Mouse (Mus musculus) spleen, adult 2 months (tissue): ENCODE measurements around the gene Orc1. TPM values are rescaled to one million over a fixed set of nuclear protein-coding genes. Genes with fewer than 3 reads are reported as not detected.

Experiments used
- DNase-seq, 2 experiments: peaks; one replicate each; pipeline versions ENCODE4 v3.0.0 to v3.0.0-alpha.2; 2012 to 2021; ENCODE audit warnings: low spot score in 2 of 2, low read depth in 1 of 2
- H3K27ac ChIP-seq: fragments of 200-500 bp; 2 replicates; pipeline ENCODE4 v1.5.1; 2012; ENCODE audit warnings: low read length, inconsistent platforms; ENCODE audit not compliant: insufficient read depth
- H3K27me3 ChIP-seq: fragments of 200-500 bp; 2 replicates; pipeline ENCODE4 v1.6.1; 2012; ENCODE audit warnings: mild to moderate bottlenecking, moderate library complexity, low read length, inconsistent platforms; ENCODE audit not compliant: control insufficient read depth, insufficient read depth
- H3K36me3 ChIP-seq: fragments of 200-500 bp; 2 replicates; pipeline ENCODE4 v1.6.1; 2012; ENCODE audit warnings: mild to moderate bottlenecking, low read length, inconsistent platforms; ENCODE audit not compliant: control insufficient read depth, insufficient read depth
- H3K4me1 ChIP-seq: fragments of 200-500 bp; 2 replicates; pipeline ENCODE4 v1.6.1; 2011; ENCODE audit warnings: inconsistent platforms; ENCODE audit not compliant: control insufficient read depth, insufficient read depth, insufficient read length
- H3K4me3 ChIP-seq: fragments of 200-500 bp; 2 replicates; pipeline ENCODE4 v1.5.1; 2011; ENCODE audit warnings: mild to moderate bottlenecking, inconsistent platforms; ENCODE audit not compliant: insufficient read depth, insufficient read length; ENCODE audit errors: extremely low read depth
- CTCF ChIP-seq: fragments of 200-500 bp; IDR thresholded peaks from 2 replicates; pipeline ENCODE4 v1.5.1; 2011; ENCODE audit warnings: mild to moderate bottlenecking, inconsistent platforms; ENCODE audit not compliant: insufficient read depth, insufficient read length, insufficient replicate concordance; ENCODE audit errors: extremely low read depth
- POLR2A ChIP-seq: fragments of 200-500 bp; IDR thresholded peaks from 2 replicates; pipeline ENCODE4 v1.6.1; 2011; ENCODE audit warnings: low read depth, low read length, inconsistent platforms
- WGBS: fragments of 180-500 bp; shearing (Covaris S2); methylation state at CpG from one replicate; pipeline ENCODE4 v1.1.7; 2018; 5-methylcytosine and 5-hydroxymethylcytosine counted together
- polyA plus RNA-seq: library from polyadenylated mRNA; depleted of rRNA; stranded (reverse); fragments of >200 nt; gene quantifications from 2 replicates; pipeline ENCODE4 v1.2.3, GENCODE M21; 2012

Orc1 gene
- polyA plus RNA-seq, 1 experiment = 1.2 TPM

- Histone ChIP-seq H3K27ac (no peak overlapping the region), H3K4me3 (no peak overlapping the region), H3K27me3 (no peaks in the 10 kb centered on the region), H3K36me3 (no peaks in the 10 kb centered on the region), H3K4me1 (no peaks in the 10 kb centered on the region)
- no peak for TF ChIP-seq CTCF
- TF ChIP-seq POLR2A = no peak
- WGBS = 94% methylated on average over 1 of the region's 1 CpGs
- DNase-seq = no peak
Observed at GRCm38 (mm10) chr4:108595785-108596184, 16.6 kb downstream of the Orc1 start.

GRCm38 (mm10) chr4:108598306-108598705 lies 19.1 kb downstream of the Orc1 start:
- TF ChIP-seq CTCF = no peak
- TF ChIP-seq POLR2A = no peak
- 76% methylated on average over 4 of the region's 4 CpGs for WGBS
- DNase-seq = no peak
- H3K36me3 ChIP-seq = no peaks in the 10 kb centered on the region
- no peak overlapping the region for H3K27ac ChIP-seq
- H3K27me3 ChIP-seq = no peaks in the 10 kb centered on the region
- H3K4me3 ChIP-seq = no peak overlapping the region
- H3K4me1 ChIP-seq = no peaks in the 10 kb centered on the region

GRCm38 (mm10) chr4:108601870-108602269 lies 22.6 kb downstream of the Orc1 start:
- H3K36me3 ChIP-seq = peaks cover 3% of the 10 kb centered on the region; the same call in 1 of the 2 replicates
- no peak for TF ChIP-seq POLR2A
- TF ChIP-seq CTCF = no peak
- no peak overlapping the region for H3K27ac ChIP-seq
- H3K4me3 ChIP-seq = no peak overlapping the region
- no peaks in the 10 kb centered on the region for H3K27me3 ChIP-seq
- DNase-seq = no peak
- H3K4me1 ChIP-seq = no peaks in the 10 kb centered on the region
- WGBS = 94% methylated on average over 7 of the region's 7 CpGs

GRCm38 (mm10) chr4:108608651-108609050 lies 29.4 kb downstream of the Orc1 start:
- Histone ChIP-seq H3K36me3 (peaks cover 3% of the 10 kb centered on the region; the same call in 1 of the 2 replicates), H3K27ac (no peak overlapping the region), H3K4me1 (no peaks in the 10 kb centered on the region), H3K27me3 (no peaks in the 10 kb centered on the region), H3K4me3 (no peak overlapping the region)
- no peak for DNase-seq
- TF ChIP-seq POLR2A = no peak
- no peak for TF ChIP-seq CTCF
- WGBS = 94% methylated on average over 3 of the region's 3 CpGs

GRCm38 (mm10) chr4:108610935-108611334 lies 31.7 kb downstream of the Orc1 start:
- 97% methylated on average over 5 of the region's 5 CpGs for WGBS

GRCm38 (mm10) chr4:108618586-108618985 lies 39.4 kb downstream of the Orc1 start:
- no peak for DNase-seq
- Histone ChIP-seq H3K4me3 (no peak overlapping the region), H3K36me3 (no peaks in the 10 kb centered on the region), H3K4me1 (peaks cover 6% of the 10 kb centered on the region; the same call in 1 of the 2 replicates), H3K27me3 (no peaks in the 10 kb centered on the region), H3K27ac (no peak overlapping the region)
- 80% methylated on average over 4 of the region's 4 CpGs for WGBS
- TF ChIP-seq CTCF (no peak), POLR2A (no peak)

More at GRCm38 (mm10) chr4:108610935-108611334, 31.7 kb downstream of the Orc1 start:
- H3K4me3 ChIP-seq = no peak overlapping the region
- no peaks in the 10 kb centered on the region for H3K36me3 ChIP-seq
- no peaks in the 10 kb centered on the region for H3K4me1 ChIP-seq
- TF ChIP-seq POLR2A (no peak), CTCF (no peak)
- H3K27ac ChIP-seq = no peak overlapping the region
- no peaks in the 10 kb centered on the region for H3K27me3 ChIP-seq
- DNase-seq = no peak

GRCm38 (mm10) chr4:108619165-108619564 lies 39.9 kb downstream of the Orc1 start:
- Histone ChIP-seq H3K27me3 (no peaks in the 10 kb centered on the region), H3K4me1 (peaks cover 6% of the 10 kb centered on the region; the same call in 1 of the 2 replicates), H3K27ac (peak overlapping the region; percentile 73), H3K4me3 (peak overlapping the region; percentile 82), H3K36me3 (no peaks in the 10 kb centered on the region)
- peak in 1 of 2 experiments; percentile 17 for DNase-seq
- TF ChIP-seq POLR2A = no peak
- no peak for TF ChIP-seq CTCF
- 4% methylated on average over 10 of the region's 10 CpGs for WGBS
